Mouse (Mus musculus) limb, embryonic 15.5 days (tissue): Measurements from ENCODE around the gene Cc2d1a. TPM values are rescaled to one million over a fixed set of nuclear protein-coding genes. Genes with fewer than 3 reads are reported as not detected.
A peak's percentile ranks its signal among the peaks of the same experiment; 100 is the strongest.

Source experiments
- ATAC-seq: fragments of 200-750 bp; cut with Nextera tagmentation; 2 replicates; pipeline ENCODE4 v1.8.0; 2017; ENCODE audit warnings: low read depth, moderate TSS enrichment; ENCODE audit not compliant: insufficient number of reproducible peaks, low FRiP score, low TSS enrichment
- H3K27ac ChIP-seq: fragments of 300-500 bp; sonication (generic); 2 replicates; pipeline ENCODE4 v1.5.1; 2015; ENCODE audit warnings: moderate library complexity, mild to moderate bottlenecking, inconsistent platforms
- H3K27me3 ChIP-seq: fragments of 300-500 bp; sonication (generic); 2 replicates; pipeline ENCODE4 v1.6.1; 2015; ENCODE audit warnings: inconsistent platforms
- H3K36me3 ChIP-seq: fragments of 300-500 bp; sonication (generic); 2 replicates; pipeline ENCODE4 v1.6.1; 2015; ENCODE audit warnings: inconsistent platforms
- H3K4me1 ChIP-seq: fragments of 300-500 bp; sonication (generic); 2 replicates; pipeline ENCODE4 v1.6.1; 2015; ENCODE audit warnings: inconsistent platforms
- H3K4me2 ChIP-seq: fragments of 300-500 bp; sonication (generic); 2 replicates; pipeline ENCODE4 v1.6.1; 2015; ENCODE audit warnings: mild to moderate bottlenecking, inconsistent platforms
- H3K4me3 ChIP-seq: fragments of 300-500 bp; sonication (generic); 2 replicates; pipeline ENCODE4 v1.5.1; 2015; ENCODE audit warnings: mild to moderate bottlenecking, inconsistent platforms
- H3K9ac ChIP-seq: fragments of 300-500 bp; sonication (generic); 2 replicates; pipeline ENCODE4 v1.6.1; 2015; ENCODE audit warnings: inconsistent platforms
- H3K9me3 ChIP-seq: fragments of 300-500 bp; sonication (generic); 2 replicates; pipeline ENCODE4 v1.6.1; 2016; ENCODE audit warnings: inconsistent platforms
- WGBS: fragments of 180-500 bp; shearing (Covaris S2); methylation state at CpG from one replicate; pipeline ENCODE4 v1.1.7; 2015; 5-methylcytosine and 5-hydroxymethylcytosine counted together
- polyA plus RNA-seq: library from polyadenylated mRNA; unstranded; fragments of >200 nt; fragmentation: Nextera tagmentation; extraction: Ambion mirVana; gene quantifications from 2 replicates; pipeline ENCODE4 v1.2.1, GENCODE M21; 2015

Cc2d1a gene
- polyA plus RNA-seq, 1 experiment from 2014 or later, result 28.5 TPM

GRCm38 (mm10) chr8:84170096-84170495, 22.4 kb upstream of the Cc2d1a start:
- ATAC-seq, result no peak
- Histone ChIP-seq H3K27me3 (no peaks in the 10 kb centered on the region), H3K36me3 (peaks cover 37% of the 10 kb centered on the region), H3K4me2 (no peak overlapping the region), H3K27ac (no peak overlapping the region), H3K4me1 (no peaks in the 10 kb centered on the region), H3K9ac (no peak overlapping the region), H3K4me3 (no peak overlapping the region), H3K9me3 (no peaks in the 10 kb centered on the region)
- 86% methylated on average over 5 of the region's 5 CpGs for WGBS

DNA sequence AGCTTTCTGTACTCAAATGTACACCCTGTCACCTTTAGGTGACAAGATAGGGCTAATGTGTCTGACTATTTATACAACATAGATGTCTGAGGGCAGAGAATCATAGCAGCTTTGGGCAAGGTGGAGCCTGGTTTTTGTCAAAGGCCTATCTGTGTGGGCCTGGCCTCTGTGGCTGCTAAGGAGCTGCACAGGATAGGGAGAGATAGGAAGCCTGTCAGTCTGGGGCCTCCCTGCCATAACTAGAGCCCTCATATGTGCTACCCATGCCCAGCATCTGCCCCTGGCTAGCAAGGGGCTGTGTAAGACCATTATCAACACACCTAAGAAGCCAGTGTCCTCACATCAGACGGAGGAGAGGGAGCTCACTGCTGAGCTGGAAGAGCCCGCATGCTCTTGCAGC, 20.0 kb upstream of the Cc2d1a start:
- Histone ChIP-seq H3K4me2 (no peak overlapping the region), H3K27ac (no peak overlapping the region), H3K27me3 (no peaks in the 10 kb centered on the region), H3K36me3 (peaks cover 22% of the 10 kb centered on the region), H3K9ac (no peak overlapping the region), H3K4me1 (no peaks in the 10 kb centered on the region), H3K4me3 (no peak overlapping the region), H3K9me3 (no peaks in the 10 kb centered on the region)
- WGBS, result 85% methylated on average over 2 of the region's 2 CpGs
- no peak for ATAC-seq

GRCm38 (mm10) chr8:84157620-84158019, 9.9 kb upstream of the Cc2d1a start:
- Histone ChIP-seq H3K9ac (no peak overlapping the region), H3K36me3 (peaks cover 7% of the 10 kb centered on the region; the same call in 1 of the 2 replicates), H3K27ac (no peak overlapping the region), H3K9me3 (no peaks in the 10 kb centered on the region), H3K4me2 (no peak overlapping the region), H3K27me3 (no peaks in the 10 kb centered on the region), H3K4me3 (no peak overlapping the region), H3K4me1 (no peaks in the 10 kb centered on the region)
- ATAC-seq, result no peak
- WGBS, result 94% methylated on average over 4 of the region's 4 CpGs

- no peaks in the 10 kb centered on the region for H3K9me3 ChIP-seq
- no peak for ATAC-seq
- H3K4me3 ChIP-seq, result no peak overlapping the region
- no peak overlapping the region for H3K27ac ChIP-seq
- peaks cover 8% of the 10 kb centered on the region for H3K36me3 ChIP-seq
- peaks cover 26% of the 10 kb centered on the region for H3K4me1 ChIP-seq
- no peak overlapping the region for H3K9ac ChIP-seq
- WGBS, result 45% methylated on average over 3 of the region's 3 CpGs
- no peaks in the 10 kb centered on the region for H3K27me3 ChIP-seq
- no peak overlapping the region for H3K4me2 ChIP-seq
Observed at GRCm38 (mm10) chr8:84149181-84149580, 1.4 kb upstream of the Cc2d1a start.

DNA sequence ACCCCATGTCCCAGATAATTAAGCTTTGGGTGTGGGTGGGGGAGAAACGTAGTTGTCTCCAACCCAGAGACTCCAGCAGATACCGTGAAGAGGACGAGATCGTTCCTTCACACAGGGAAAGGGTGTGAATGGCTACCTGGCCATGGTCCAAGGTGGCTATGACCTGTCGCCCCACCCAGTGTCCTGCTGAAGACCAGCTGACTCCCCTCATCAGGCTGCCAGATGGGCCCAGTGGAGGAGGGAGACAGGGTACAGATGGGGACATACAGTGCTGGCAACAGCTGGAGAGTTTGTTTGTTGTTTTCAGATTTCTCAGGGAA, 755 bp upstream of the Cc2d1a start:
- no peak; the same call in 1 of the 2 replicates for ATAC-seq

GRCm38 (mm10) chr8:84147324-84147766, 391 bp downstream of the Cc2d1a start:
- Histone ChIP-seq H3K9me3 (no peaks in the 10 kb centered on the region), H3K4me3 (peak overlapping the region; percentile 77), H3K27me3 (no peaks in the 10 kb centered on the region), H3K9ac (peak overlapping the region; percentile 85), H3K36me3 (peaks cover 27% of the 10 kb centered on the region), H3K4me1 (peaks cover 26% of the 10 kb centered on the region), H3K27ac (peak overlapping the region; percentile 81), H3K4me2 (peak overlapping the region; percentile 91)
- ATAC-seq, result peak; percentile 37; the same call in 1 of the 2 replicates
- WGBS, result 9% methylated on average over 14 of the region's 14 CpGs

More for the DNA sequence above, 755 bp upstream of the Cc2d1a start:
- H3K4me1 ChIP-seq, result peaks cover 26% of the 10 kb centered on the region
- H3K9ac ChIP-seq, result no peak overlapping the region
- peak overlapping the region; percentile 77; the same call in 1 of the 2 replicates for H3K4me3 ChIP-seq
- 89% methylated on average over 5 of the region's 5 CpGs for WGBS
- 0 out of 2 replicates have a peak overlapping the region, but pooled peaks have one; percentile 22 for H3K27ac ChIP-seq
- H3K9me3 ChIP-seq, result no peaks in the 10 kb centered on the region
- peaks cover 15% of the 10 kb centered on the region for H3K36me3 ChIP-seq
- peak overlapping the region; percentile 91 for H3K4me2 ChIP-seq
- no peaks in the 10 kb centered on the region for H3K27me3 ChIP-seq

DNA sequence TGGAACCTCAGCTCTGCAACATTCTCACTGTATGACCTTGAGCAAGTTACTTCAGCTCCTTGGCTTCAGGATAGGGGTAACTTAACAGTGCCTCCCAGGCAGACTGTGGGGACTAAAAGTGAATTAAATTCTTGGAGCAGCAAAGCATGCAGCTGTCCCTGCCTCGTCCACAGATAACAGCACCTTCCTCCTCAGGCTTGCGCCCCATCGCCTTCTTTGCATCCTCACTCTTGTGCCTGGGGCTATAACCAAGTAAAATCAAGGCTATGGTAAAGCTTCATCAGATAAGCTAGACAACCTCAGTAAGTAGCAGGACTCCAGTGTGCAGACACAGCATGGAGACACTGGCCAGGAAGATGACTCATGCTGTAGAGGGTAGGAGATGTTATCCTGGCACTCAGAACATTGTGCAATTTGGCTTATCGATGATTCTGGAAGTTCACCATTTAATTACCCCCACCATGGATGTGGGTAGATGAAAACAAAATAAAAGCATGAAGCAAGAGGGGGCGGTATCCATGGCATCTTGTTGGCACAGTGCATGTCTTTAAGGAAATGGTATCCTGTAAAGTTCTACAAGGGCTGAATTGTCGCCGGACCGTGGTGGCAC, 3.0 kb downstream of the Cc2d1a start:
- H3K27ac ChIP-seq, result no peak overlapping the region
- H3K4me3 ChIP-seq, result no peak overlapping the region
- H3K4me1 ChIP-seq, result peaks cover 26% of the 10 kb centered on the region
- H3K36me3 ChIP-seq, result peaks cover 50% of the 10 kb centered on the region
- H3K9me3 ChIP-seq, result no peaks in the 10 kb centered on the region
- no peak for ATAC-seq
- H3K9ac ChIP-seq, result no peak overlapping the region
- H3K4me2 ChIP-seq, result no peak overlapping the region
- WGBS, result 88% methylated on average over 8 of the region's 8 CpGs
- no peaks in the 10 kb centered on the region for H3K27me3 ChIP-seq

- H3K27me3 ChIP-seq, result no peaks in the 10 kb centered on the region
Observed at GRCm38 (mm10) chr8:84140838-84141237, 6.9 kb downstream of the Cc2d1a start.

GRCm38 (mm10) chr8:84137848-84138247, 9.9 kb downstream of the Cc2d1a start:
- Histone ChIP-seq H3K9ac (no peak overlapping the region), H3K4me1 (no peaks in the 10 kb centered on the region), H3K4me2 (no peak overlapping the region), H3K4me3 (no peak overlapping the region), H3K27me3 (no peaks in the 10 kb centered on the region), H3K27ac (no peak overlapping the region), H3K36me3 (peaks cover 98% of the 10 kb centered on the region), H3K9me3 (no peaks in the 10 kb centered on the region)
- ATAC-seq, result no peak
- WGBS, result 92% methylated on average over 3 of the region's 3 CpGs

More at GRCm38 (mm10) chr8:84140838-84141237, 6.9 kb downstream of the Cc2d1a start:
- H3K4me3 ChIP-seq, result no peak overlapping the region
- no peak for ATAC-seq
- H3K9ac ChIP-seq, result no peak overlapping the region
- H3K4me1 ChIP-seq, result 0 out of 2 replicates have a peak, but pooled peaks cover 3% of the 10 kb centered on the region
- H3K36me3 ChIP-seq, result peaks cover 89% of the 10 kb centered on the region
- WGBS, result 77% methylated on average over 4 of the region's 4 CpGs
- H3K27ac ChIP-seq, result no peak overlapping the region
- no peak overlapping the region for H3K4me2 ChIP-seq
- H3K9me3 ChIP-seq, result no peaks in the 10 kb centered on the region

GRCm38 (mm10) chr8:84132225-84132624, 15.5 kb downstream of the Cc2d1a start:
- no peak overlapping the region for H3K9ac ChIP-seq
- 81% methylated on average over 8 of the region's 8 CpGs for WGBS
- peaks cover 58% of the 10 kb centered on the region for H3K36me3 ChIP-seq
- peaks cover 12% of the 10 kb centered on the region for H3K4me1 ChIP-seq
- H3K9me3 ChIP-seq, result no peaks in the 10 kb centered on the region
- H3K27me3 ChIP-seq, result no peaks in the 10 kb centered on the region
- no peak overlapping the region for H3K4me2 ChIP-seq
- H3K4me3 ChIP-seq, result no peak overlapping the region
- no peak overlapping the region for H3K27ac ChIP-seq
- no peak for ATAC-seq

DNA sequence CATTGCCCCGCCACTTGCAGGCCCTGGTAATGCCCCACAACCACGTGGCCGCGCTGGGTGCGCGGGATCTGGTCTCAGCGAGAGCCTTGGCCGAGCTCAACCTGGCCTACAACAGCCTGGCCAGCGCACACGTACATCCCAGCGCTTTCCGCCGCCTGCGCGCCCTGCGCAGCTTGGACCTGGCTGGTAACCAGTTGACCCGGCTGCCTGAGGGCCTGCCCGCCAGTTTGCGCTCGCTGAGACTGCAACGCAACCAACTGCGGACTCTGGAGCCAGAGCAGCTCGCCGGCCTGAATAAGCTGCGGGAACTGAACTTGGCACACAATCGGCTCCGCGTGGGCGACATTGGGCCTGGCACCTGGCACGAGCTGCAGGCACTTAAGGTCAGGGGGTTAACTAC, 16.9 kb downstream of the Cc2d1a start:
- 41% methylated on average over 30 of the region's 30 CpGs for WGBS
- peaks cover 14% of the 10 kb centered on the region for H3K4me1 ChIP-seq
- no peaks in the 10 kb centered on the region for H3K9me3 ChIP-seq
- H3K4me3 ChIP-seq, result no peak overlapping the region
- no peak overlapping the region for H3K4me2 ChIP-seq
- H3K36me3 ChIP-seq, result peaks cover 43% of the 10 kb centered on the region
- ATAC-seq, result no peak
- no peak overlapping the region for H3K27ac ChIP-seq
- no peak overlapping the region for H3K9ac ChIP-seq
- H3K27me3 ChIP-seq, result no peaks in the 10 kb centered on the region

- Histone ChIP-seq H3K27ac (no peak overlapping the region), H3K27me3 (no peaks in the 10 kb centered on the region), H3K4me2 (no peak overlapping the region), H3K4me3 (no peak overlapping the region), H3K9ac (no peak overlapping the region), H3K36me3 (peaks cover 18% of the 10 kb centered on the region), H3K4me1 (peaks cover 14% of the 10 kb centered on the region), H3K9me3 (no peaks in the 10 kb centered on the region)
- WGBS, result 51% methylated on average over 8 of the region's 8 CpGs
- ATAC-seq, result no peak
Observed at GRCm38 (mm10) chr8:84128277-84128676, 19.5 kb downstream of the Cc2d1a start.
